Mouse (Mus musculus) G1E (cell line): Measurements from ENCODE around the gene Nfkbil1.

Source experiments
- CTCF ChIP-seq: IDR thresholded peaks from 2 replicates; pipeline ENCODE4 v1.5.1; 2012; ENCODE audit warnings: low read depth, low read length, inconsistent platforms, mixed read lengths
- GATA1 ChIP-seq: IDR thresholded peaks from 2 replicates; pipeline ENCODE4 v1.6.1; 2012; ENCODE audit warnings: borderline replicate concordance, low read length, inconsistent platforms, mixed read lengths

DNA sequence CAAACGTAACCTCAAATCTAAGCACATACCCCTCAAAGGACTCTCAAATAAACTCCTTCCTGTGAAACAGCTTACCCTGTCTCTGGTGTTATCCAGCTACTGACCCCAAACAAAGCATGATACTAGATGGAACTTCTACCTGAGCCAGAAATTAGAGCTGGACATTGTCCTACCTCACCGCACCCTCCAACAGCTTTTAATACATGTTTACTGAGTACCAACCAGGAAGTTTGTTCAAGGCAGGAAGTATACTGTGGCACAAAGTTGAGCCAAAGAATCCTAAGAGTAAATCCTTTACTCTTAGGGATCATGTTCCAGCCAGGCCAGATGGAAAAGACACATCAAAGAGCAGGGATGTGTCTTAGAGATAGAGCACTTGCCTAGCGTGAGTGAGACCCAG lies 25.0 kb downstream of the Nfkbil1 start:
- TF ChIP-seq CTCF (no peak), GATA1 (no peak)
